Mouse (Mus musculus) cortical plate, adult 2 months (tissue): ENCODE data around the gene Cldnd2. TPM values are rescaled to one million over a fixed set of nuclear protein-coding genes. Genes with fewer than 3 reads are reported as not detected.

Experiments used
- H3K27ac ChIP-seq: fragments of 200-500 bp; 2 replicates; pipeline ENCODE4 v1.5.1; 2012; ENCODE audit warnings: low read length, control low read depth, inconsistent platforms; ENCODE audit not compliant: insufficient read depth
- H3K4me1 ChIP-seq: fragments of 200-500 bp; 2 replicates; pipeline ENCODE4 v1.6.1; 2011; ENCODE audit warnings: low read length; ENCODE audit not compliant: control insufficient read depth, insufficient read depth
- H3K4me3 ChIP-seq: fragments of 200-500 bp; 2 replicates; pipeline ENCODE4 v1.5.1; 2011; ENCODE audit warnings: mild to moderate bottlenecking, low read length, control low read depth; ENCODE audit not compliant: insufficient read depth
- CTCF ChIP-seq: fragments of 200-500 bp; IDR thresholded peaks from 2 replicates; pipeline ENCODE4 v1.5.1; 2011; ENCODE audit warnings: mild to moderate bottlenecking, control low read depth, low read length; ENCODE audit not compliant: insufficient read depth; ENCODE audit errors: extremely low read depth
- POLR2A ChIP-seq: fragments of 200-500 bp; IDR thresholded peaks from 2 replicates; pipeline ENCODE4 v1.6.1; 2011; ENCODE audit warnings: mild to moderate bottlenecking, low read length, control low read depth; ENCODE audit not compliant: insufficient read depth; ENCODE audit errors: extremely low read depth
- polyA plus RNA-seq: library from polyadenylated mRNA; depleted of rRNA; stranded (reverse); fragments of >200 nt; gene quantifications from 2 replicates; pipeline ENCODE4 v1.2.3, GENCODE M21; 2012

The Cldnd2 gene
- polyA plus RNA-seq, 1 experiment, result not detected

GRCm38 (mm10) chr7:43462851-43463250 lies 22.3 kb downstream of the Cldnd2 start, which contains the start of gene Vsig10l:
Gene Vsig10l, plus strand, starts transcription at chr7:43463151.
- TF ChIP-seq POLR2A, result no peak
- no peak for TF ChIP-seq CTCF
- no peak within 1 kb of the TSS for H3K4me3 ChIP-seq
- no peak within 1 kb of the TSS for H3K27ac ChIP-seq
- no peaks in the 10 kb centered on the region for H3K4me1 ChIP-seq

- TF ChIP-seq POLR2A, result no peak
- TF ChIP-seq CTCF, result no peak
- Histone ChIP-seq H3K4me3 (no peak overlapping the region), H3K27ac (no peak overlapping the region), H3K4me1 (no peaks in the 10 kb centered on the region)
These were observed 23.4 kb downstream of the Cldnd2 start for GRCm38 (mm10) chr7:43463976-43464375.

GRCm38 (mm10) chr7:43464864-43465343 lies 24.3 kb downstream of the Cldnd2 start:
- Histone ChIP-seq H3K4me3 (peak overlapping the region; percentile 46; the same call in 1 of the 2 replicates), H3K4me1 (no peaks in the 10 kb centered on the region), H3K27ac (no peak overlapping the region)
- TF ChIP-seq CTCF (no peak), POLR2A (no peak)

GRCm38 (mm10) chr7:43465344-43466098 lies 24.9 kb downstream of the Cldnd2 start:
- TF ChIP-seq POLR2A, result no peak
- TF ChIP-seq CTCF, result no peak

GRCm38 (mm10) chr7:43466099-43466694 lies 25.6 kb downstream of the Cldnd2 start:
- Histone ChIP-seq H3K4me1 (no peaks in the 10 kb centered on the region), H3K27ac (no peak overlapping the region)
- peak; percentile 57 for TF ChIP-seq CTCF
- TF ChIP-seq POLR2A, result no peak

More at GRCm38 (mm10) chr7:43465344-43466098, 24.9 kb downstream of the Cldnd2 start:
- H3K4me1 ChIP-seq, result no peaks in the 10 kb centered on the region
- peak overlapping the region; percentile 46 for H3K4me3 ChIP-seq
- no peak overlapping the region for H3K27ac ChIP-seq

GRCm38 (mm10) chr7:43470373-43470772 lies 29.8 kb downstream of the Cldnd2 start:
- Histone ChIP-seq H3K4me1 (no peaks in the 10 kb centered on the region), H3K27ac (no peak overlapping the region), H3K4me3 (no peak overlapping the region)
- TF ChIP-seq CTCF (peak; percentile 52), POLR2A (no peak)

More at GRCm38 (mm10) chr7:43466099-43466694, 25.6 kb downstream of the Cldnd2 start:
- H3K4me3 ChIP-seq, result peak overlapping the region; percentile 46

GRCm38 (mm10) chr7:43475706-43476105 lies 35.1 kb downstream of the Cldnd2 start:
- Histone ChIP-seq H3K27ac (no peak overlapping the region), H3K4me3 (no peak overlapping the region), H3K4me1 (peaks cover 2% of the 10 kb centered on the region)
- TF ChIP-seq CTCF (no peak), POLR2A (no peak)

- peaks cover 6% of the 10 kb centered on the region for H3K4me1 ChIP-seq
- H3K4me3 ChIP-seq, result no peak overlapping the region
- no peak overlapping the region for H3K27ac ChIP-seq
- TF ChIP-seq CTCF (no peak), POLR2A (no peak)
These were observed 35.8 kb downstream of the Cldnd2 start for GRCm38 (mm10) chr7:43476376-43476775.

GRCm38 (mm10) chr7:43481191-43481590 lies 40.6 kb downstream of the Cldnd2 start:
- TF ChIP-seq CTCF (no peak), POLR2A (no peak)
- Histone ChIP-seq H3K4me1 (peaks cover 12% of the 10 kb centered on the region), H3K27ac (peak overlapping the region; percentile 34; the same call in 1 of the 2 replicates), H3K4me3 (no peak overlapping the region)

GRCm38 (mm10) chr7:43482090-43482716 lies 41.6 kb downstream of the Cldnd2 start:
- TF ChIP-seq POLR2A (no peak), CTCF (no peak)
- Histone ChIP-seq H3K27ac (no peak overlapping the region; the same call in 1 of the 2 replicates), H3K4me3 (no peak overlapping the region)

GRCm38 (mm10) chr7:43483236-43483635 lies 42.7 kb downstream of the Cldnd2 start:
- no peak overlapping the region for H3K4me3 ChIP-seq
- no peak overlapping the region for H3K27ac ChIP-seq
- no peak for TF ChIP-seq CTCF
- TF ChIP-seq POLR2A, result no peak
- H3K4me1 ChIP-seq, result peaks cover 13% of the 10 kb centered on the region

More at GRCm38 (mm10) chr7:43482090-43482716, 41.6 kb downstream of the Cldnd2 start:
- H3K4me1 ChIP-seq, result peaks cover 12% of the 10 kb centered on the region
